Mouse (Mus musculus): Measurements from ENCODE around the gene Prss16. TPM values are rescaled to one million over a fixed set of nuclear protein-coding genes. Genes with fewer than 3 reads are reported as not detected.

The Prss16 gene
- total and polyA plus RNA-seq, 3 experiments = 0.47 TPM; not detected in 2

DNA sequence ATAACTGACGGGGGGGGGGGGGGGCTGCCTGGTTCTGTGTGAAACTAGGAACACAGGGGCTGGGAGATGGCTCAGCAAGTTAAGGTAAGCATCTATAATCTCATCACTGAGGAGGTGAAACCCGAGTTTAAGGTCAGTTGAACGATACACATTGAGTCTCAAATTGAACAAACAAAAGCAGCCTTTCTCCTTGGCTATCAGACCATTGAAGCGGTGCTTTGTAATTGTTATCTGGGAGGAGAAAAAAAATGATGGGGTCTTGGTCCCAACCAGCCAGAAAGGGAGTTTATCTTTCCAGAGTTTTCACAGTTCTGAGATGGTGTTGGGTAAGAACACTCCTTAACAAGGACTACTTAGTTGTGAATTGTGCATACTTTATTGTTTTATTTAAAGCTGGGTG, 11.7 kb downstream of the Prss16 start:
- H3K4me1 ChIP-seq (ENCODE audit: control insufficient read depth in 1 of 2, insufficient read depth in 2 of 2, low read length in 2 of 2) = peaks cover 0 to 23% of the 10 kb centered on the region in 2 experiments; a peak in 1 of 4 replicates
- no peak overlapping the region for H3K9ac ChIP-seq (ENCODE audit: control insufficient read depth, low read depth, low read length, poor library complexity, severe bottlenecking)
- no peak overlapping the region for H3K27ac ChIP-seq (ENCODE audit: control insufficient read depth, low read depth, low read length)
- no peak for DNase-seq (ENCODE audit: low read depth, low spot score)
- H3K36me3 ChIP-seq (ENCODE audit: control insufficient read depth in 1 of 2, insufficient read depth in 2 of 2, low read length in 2 of 2) = peaks cover 0 to 16% of the 10 kb centered on the region in 2 experiments; a peak in 2 of 4 replicates
- H3K4me3 ChIP-seq (ENCODE audit: control insufficient read depth in 1 of 2, insufficient read depth in 1 of 2, low read depth in 2 of 2, low read length in 2 of 2) = no peak overlapping the region; a peak in 1 of 4 replicates
- no peak for TF ChIP-seq MYB (IDR thresholded peaks at IDR 0.05; ENCODE audit: low read depth, low read length)
- TF ChIP-seq ZC3H11A (IDR thresholded peaks at IDR 0.05; ENCODE audit: low read depth, low read length) = no peak
- no peak for TF ChIP-seq GATA1 (IDR thresholded peaks at IDR 0.05; ENCODE audit: low read depth, low read length)
- no peak for TF ChIP-seq GABPA (IDR thresholded peaks at IDR 0.05; ENCODE audit: low read depth, low read length)
- TF ChIP-seq CHD1 (IDR thresholded peaks at IDR 0.05; ENCODE audit: low read depth, low read length) = no peak
- no peak for TF ChIP-seq BHLHE40 (IDR thresholded peaks at IDR 0.05; ENCODE audit: borderline replicate concordance, low read depth, low read length)
- TF ChIP-seq NRF1 (IDR thresholded peaks at IDR 0.05; ENCODE audit: insufficient read depth, low read depth, low read length, poor library complexity, severe bottlenecking) = no peak
- TF ChIP-seq HCFC1 (IDR thresholded peaks at IDR 0.05; ENCODE audit: low read depth, low read length) = no peak
- no peak for TF ChIP-seq CHD2 (IDR thresholded peaks at IDR 0.05; ENCODE audit: low read length)
- TF ChIP-seq EP300 (IDR thresholded peaks at IDR 0.05; ENCODE audit: low read depth in 1 of 2, low read length in 2 of 2) = no peak
- no peak for TF ChIP-seq SIN3A (IDR thresholded peaks at IDR 0.05; ENCODE audit: low read length)
- peaks cover 2 to 6% of the 10 kb centered on the region in 2 experiments; a peak in 3 of 4 replicates for H3K27me3 ChIP-seq (ENCODE audit: control insufficient read depth in 1 of 2, insufficient read depth in 2 of 2, low read length in 2 of 2)
- H3K79me2 ChIP-seq (ENCODE audit: control insufficient read depth, insufficient read depth, low read length, poor library complexity) = no peaks in the 10 kb centered on the region
- no peaks in the 10 kb centered on the region for H3K9me3 ChIP-seq (replicated peaks; ENCODE audit: insufficient read depth, low read length)

- H3K9me3 ChIP-seq (replicated peaks; ENCODE audit: insufficient read depth, low read length) = no peaks in the 10 kb centered on the region
- H3K4me3 ChIP-seq (ENCODE audit: control insufficient read depth in 1 of 2, insufficient read depth in 1 of 2, low read depth in 2 of 2, low read length in 2 of 2) = peak overlapping the region; percentile 47 to 58
- no peak for DNase-seq (ENCODE audit: low read depth, low spot score)
- no peak overlapping the region for H3K27ac ChIP-seq (ENCODE audit: control insufficient read depth, low read depth, low read length)
- peaks cover 0 to 20% of the 10 kb centered on the region in 2 experiments; a peak in 1 of 4 replicates for H3K4me1 ChIP-seq (ENCODE audit: control insufficient read depth in 1 of 2, insufficient read depth in 2 of 2, low read length in 2 of 2)
- no peaks in the 10 kb centered on the region for H3K79me2 ChIP-seq (ENCODE audit: control insufficient read depth, insufficient read depth, low read length, poor library complexity)
- no peak for TF ChIP-seq MYC (IDR thresholded peaks at IDR 0.05; ENCODE audit: low read depth, low read length)
- no peak for TF ChIP-seq CHD1 (IDR thresholded peaks at IDR 0.05; ENCODE audit: low read depth, low read length)
- TF ChIP-seq USF2 (IDR thresholded peaks at IDR 0.05; ENCODE audit: borderline replicate concordance in 1 of 2, insufficient read depth in 1 of 2, low read depth in 1 of 2, low read length in 2 of 2) = no peak
- no peak for TF ChIP-seq ZC3H11A (IDR thresholded peaks at IDR 0.05; ENCODE audit: low read depth, low read length)
- no peak for TF ChIP-seq UBTF (IDR thresholded peaks at IDR 0.05; ENCODE audit: borderline replicate concordance, insufficient read depth, low read depth, low read length)
- no peak for TF ChIP-seq BHLHE40 (IDR thresholded peaks at IDR 0.05; ENCODE audit: borderline replicate concordance, low read depth, low read length)
- no peak for TF ChIP-seq RAD21 (IDR thresholded peaks at IDR 0.05; ENCODE audit: low read depth, low read length)
- TF ChIP-seq TBP (IDR thresholded peaks at IDR 0.05; ENCODE audit: low read depth, low read length) = no peak
- no peak for TF ChIP-seq MAFK (IDR thresholded peaks at IDR 0.05; ENCODE audit: borderline replicate concordance, low read depth, low read length)
- TF ChIP-seq NRF1 (IDR thresholded peaks at IDR 0.05; ENCODE audit: insufficient read depth, low read depth, low read length, poor library complexity, severe bottlenecking) = no peak
- no peak for TF ChIP-seq E2F4 (IDR thresholded peaks at IDR 0.05; ENCODE audit: borderline replicate concordance, low read depth, low read length)
- TF ChIP-seq ZMIZ1 (IDR thresholded peaks at IDR 0.05; ENCODE audit: low read depth, low read length) = no peak
- peak overlapping the region; percentile 44; the same call in 1 of the 2 replicates for H3K9ac ChIP-seq (ENCODE audit: control insufficient read depth, low read depth, low read length, poor library complexity, severe bottlenecking)
- H3K27me3 ChIP-seq (ENCODE audit: control insufficient read depth in 1 of 2, insufficient read depth in 2 of 2, low read length in 2 of 2) = peaks cover 2 to 6% of the 10 kb centered on the region in 2 experiments; a peak in 3 of 4 replicates
- peaks cover 0 to 14% of the 10 kb centered on the region in 2 experiments; a peak in 2 of 4 replicates for H3K36me3 ChIP-seq (ENCODE audit: control insufficient read depth in 1 of 2, insufficient read depth in 2 of 2, low read length in 2 of 2)
These were observed 12.2 kb downstream of the Prss16 start for GRCm38 (mm10) chr13:21997201-21997820.
